25 mouse cellular contexts compared by ENCODE assay signal in the genomic region with DNA sequence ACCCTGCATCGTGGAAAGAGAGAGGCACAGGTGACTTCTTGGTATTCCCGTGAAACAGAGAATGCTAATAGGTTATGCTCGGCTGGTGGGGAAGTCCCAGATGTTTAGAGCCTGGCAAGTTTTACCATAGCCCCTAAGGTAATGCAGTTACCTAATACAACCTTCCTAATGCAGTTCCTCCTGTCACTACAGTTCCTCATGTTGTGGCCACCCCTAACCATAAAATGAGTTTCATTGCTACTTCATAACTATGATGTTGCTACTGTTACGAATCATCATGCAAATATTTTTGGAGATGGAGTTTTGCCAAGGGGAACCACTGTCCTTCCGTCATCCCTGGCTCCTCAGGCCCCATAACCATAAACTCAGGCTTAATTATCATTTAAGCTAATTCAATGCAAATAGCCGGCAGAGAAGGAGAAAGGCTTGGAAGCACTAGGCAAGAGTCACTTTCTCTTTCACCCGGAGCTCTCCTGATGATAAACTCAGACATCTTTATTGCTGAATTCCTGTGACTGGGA. TPM values are rescaled to one million over a fixed set of nuclear protein-coding genes. Genes with fewer than 3 reads are reported as not detected.
"Had no signal": no experiment of that assay in that cellular context is flagged by ENCODE, and none has a peak within 500 bp of the region (broad histone marks: within the 10 kb centered on the region; RNA-seq: fewer than 3 reads in every experiment).

No protein-coding gene starts in this region.

- H3K27me3 ChIP-seq: lung, embryonic 15.5 days; midbrain, embryonic 13.5 days had no signal

- ATAC-seq: inflammation-experienced regulatory T-cells, adult 6 months; intestine, embryonic 16.5 days; liver, postnatal 0 days; midbrain, embryonic 13.5 days; midbrain, embryonic 16.5 days had no signal

- H3K36me3 ChIP-seq: limb, embryonic 12.5 days; limb, embryonic 15.5 days; lung, embryonic 15.5 days; midbrain, embryonic 10.5 days; midbrain, embryonic 13.5 days had no signal

- H3K4me1 ChIP-seq: lung, embryonic 15.5 days; midbrain, embryonic 13.5 days had no signal

- H3K9ac ChIP-seq: limb, embryonic 12.5 days; limb, embryonic 15.5 days; liver, embryonic 14.5 days; liver, postnatal 0 days; lung, embryonic 15.5 days; midbrain, embryonic 13.5 days had no signal

- DNase-seq: kidney, adult 18-20 months; kidney, adult 9 months; kidney, postnatal 14 days; kidney, postnatal 4 days; layer of hippocampus, adult 9-11 months; layer of hippocampus, postnatal 36 days; liver, postnatal 0 days; lung, postnatal 10 days; lung, postnatal 36 days; right cerebral cortex, postnatal 14 days; right cerebral cortex, postnatal 4 days; thymus, postnatal 25 days had no signal

- H3K9me3 ChIP-seq: limb, embryonic 12.5 days; limb, embryonic 15.5 days; lung, embryonic 15.5 days; midbrain, embryonic 10.5 days; midbrain, embryonic 13.5 days had no signal

- H3K4me2 ChIP-seq: limb, embryonic 12.5 days; limb, embryonic 15.5 days; liver, embryonic 11.5 days; lung, embryonic 15.5 days; midbrain, embryonic 13.5 days had no signal

- H3K4me3 ChIP-seq: left cerebral cortex, adult 2 months; limb, embryonic 12.5 days; limb, embryonic 15.5 days; lung, embryonic 15.5 days; midbrain, embryonic 10.5 days; midbrain, embryonic 13.5 days had no signal

- H3K27ac ChIP-seq: left cerebral cortex, adult 2 months; limb, embryonic 12.5 days; limb, embryonic 15.5 days; liver, embryonic 14.5 days; lung, embryonic 15.5 days; midbrain, embryonic 10.5 days; midbrain, embryonic 13.5 days; stomach, postnatal 0 days had no signal

RNA-seq across cellular contexts. Expression of gene Clmn, which starts 53.9 kb away (rescaled TPM):
- total RNA-seq: monocyte, adult 5-6 weeks had no signal
